Mouse (Mus musculus): ENCODE measurements at regions not wholly inside any gene's neighbourhood (a gene's known extent, or its start where the extent isn't known, plus 50 kb on each side); places are given as distances from the start of the nearest gene placed in this dataset.

DNA sequence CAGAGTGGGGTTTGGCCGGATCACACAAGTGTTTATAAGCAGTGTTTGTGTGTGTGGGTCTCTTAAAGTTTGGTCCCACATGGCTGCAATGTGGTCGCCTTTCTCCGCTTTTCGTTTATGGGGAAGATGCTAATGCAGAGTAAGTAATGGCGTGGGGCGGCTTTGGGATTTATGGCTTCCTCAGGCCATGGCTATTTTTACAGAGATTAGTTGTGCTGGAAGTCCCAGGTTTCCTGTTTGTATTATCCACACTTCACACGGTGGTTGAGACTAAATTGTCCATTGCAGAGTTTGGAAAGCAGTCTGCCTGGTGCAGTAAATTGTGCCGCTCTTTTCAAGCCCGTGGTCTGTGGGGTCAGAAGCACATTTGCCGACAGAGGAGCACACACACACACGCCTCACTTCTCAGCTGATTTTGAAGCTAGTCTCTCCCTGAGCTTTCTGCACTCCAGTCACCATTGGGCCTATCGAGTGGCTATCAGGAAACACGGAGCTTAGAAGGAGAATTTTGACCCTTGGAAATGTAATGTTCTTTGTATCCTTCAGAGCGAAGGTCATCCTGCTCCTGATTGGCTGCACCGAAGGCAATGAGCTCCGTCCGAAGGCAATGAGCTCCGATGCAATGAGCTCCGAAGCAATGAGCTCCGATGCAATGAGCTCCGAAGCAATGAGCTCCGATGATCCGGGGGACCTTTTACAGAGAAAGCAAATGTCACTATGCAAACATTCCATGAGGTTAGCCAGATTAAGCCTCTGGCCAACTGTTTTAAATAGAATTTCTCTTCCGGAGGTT lies 142.9 kb upstream of the Dkk2 start:
- TF ChIP-seq POLR2A (IDR thresholded peaks at IDR 0.05; ENCODE audit: control insufficient read depth, low read depth, low read length) (no peak), CTCF (IDR thresholded peaks at IDR 0.05; ENCODE audit: control insufficient read depth, insufficient read depth, insufficient replicate concordance, low read depth, low read length) (no peak)
- Histone ChIP-seq H3K4me1 (ENCODE audit: control insufficient read depth, insufficient read depth, low read length) (peaks cover 2% of the 10 kb centered on the region; the same call in 1 of the 2 replicates), H3K36me3 (ENCODE audit: control insufficient read depth, insufficient read depth, low read length) (no peaks in the 10 kb centered on the region), H3K27ac (ENCODE audit: control insufficient read depth, insufficient read depth, low read depth, low read length) (no peak overlapping the region), H3K4me3 (ENCODE audit: control insufficient read depth, low read depth, low read length) (no peak overlapping the region), H3K27me3 (ENCODE audit: control insufficient read depth, insufficient read depth, low read length) (no peaks in the 10 kb centered on the region)

DNA sequence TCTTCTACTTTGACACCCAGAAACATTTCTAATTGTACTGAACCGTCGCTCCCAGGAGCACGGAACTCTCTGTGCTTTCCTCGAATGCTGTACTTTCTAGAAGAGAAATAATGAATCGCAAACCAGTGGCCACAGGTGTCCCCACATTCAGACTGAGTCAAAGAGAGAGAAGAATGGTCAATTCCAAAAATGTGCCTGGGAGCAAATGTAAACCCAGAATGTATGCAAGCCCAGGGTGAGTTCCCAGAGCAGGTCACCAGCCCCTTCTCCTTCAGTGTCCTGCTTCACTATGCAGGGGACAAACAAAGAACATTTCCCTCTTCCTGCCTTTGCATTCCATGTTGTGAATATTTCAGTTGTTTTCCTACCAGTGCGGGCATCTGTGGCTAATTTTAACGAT lies 141.7 kb upstream of the Dkk2 start:
- Histone ChIP-seq H3K4me3 (ENCODE audit: control insufficient read depth, low read depth, low read length) (no peak overlapping the region), H3K4me1 (ENCODE audit: control insufficient read depth, insufficient read depth, low read length) (peaks cover 2% of the 10 kb centered on the region; the same call in 1 of the 2 replicates), H3K36me3 (ENCODE audit: control insufficient read depth, insufficient read depth, low read length) (no peaks in the 10 kb centered on the region), H3K27ac (ENCODE audit: control insufficient read depth, insufficient read depth, low read depth, low read length) (no peak overlapping the region), H3K27me3 (ENCODE audit: control insufficient read depth, insufficient read depth, low read length) (no peaks in the 10 kb centered on the region)
- TF ChIP-seq CTCF (IDR thresholded peaks at IDR 0.05; ENCODE audit: control insufficient read depth, insufficient read depth, insufficient replicate concordance, low read depth, low read length) (no peak), POLR2A (IDR thresholded peaks at IDR 0.05; ENCODE audit: control insufficient read depth, low read depth, low read length) (no peak)

DNA sequence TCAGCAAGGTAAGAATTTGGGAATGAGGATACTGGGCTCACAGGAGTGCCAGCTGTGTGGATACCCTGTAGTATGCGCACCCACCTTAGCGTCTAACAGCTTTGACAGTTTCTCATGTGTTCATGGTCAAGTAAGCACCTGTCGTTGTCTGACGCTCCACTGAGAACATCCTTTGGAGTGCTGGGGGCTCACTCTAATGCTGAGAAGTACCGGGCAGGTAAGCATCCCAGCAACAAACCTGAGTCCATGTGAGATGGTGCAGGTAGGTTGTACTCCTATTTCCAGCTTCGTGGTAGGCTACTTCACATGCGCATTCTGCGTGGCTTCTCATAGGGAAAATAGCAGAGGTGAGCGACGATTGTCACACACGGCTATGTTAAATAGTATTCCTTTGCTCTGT lies 129.3 kb upstream of the Dkk2 start:
- H3K4me1 ChIP-seq (ENCODE audit: control insufficient read depth, insufficient read depth, low read length), result no peaks in the 10 kb centered on the region
- no peak overlapping the region for H3K27ac ChIP-seq (ENCODE audit: control insufficient read depth, insufficient read depth, low read depth, low read length)
- no peaks in the 10 kb centered on the region for H3K27me3 ChIP-seq (ENCODE audit: control insufficient read depth, insufficient read depth, low read length)
- no peak overlapping the region for H3K4me3 ChIP-seq (ENCODE audit: control insufficient read depth, low read depth, low read length)
- no peaks in the 10 kb centered on the region for H3K36me3 ChIP-seq (ENCODE audit: control insufficient read depth, insufficient read depth, low read length)
- TF ChIP-seq POLR2A (IDR thresholded peaks at IDR 0.05; ENCODE audit: control insufficient read depth, low read depth, low read length) (no peak), CTCF (IDR thresholded peaks at IDR 0.05; ENCODE audit: control insufficient read depth, insufficient read depth, insufficient replicate concordance, low read depth, low read length) (no peak)

DNA sequence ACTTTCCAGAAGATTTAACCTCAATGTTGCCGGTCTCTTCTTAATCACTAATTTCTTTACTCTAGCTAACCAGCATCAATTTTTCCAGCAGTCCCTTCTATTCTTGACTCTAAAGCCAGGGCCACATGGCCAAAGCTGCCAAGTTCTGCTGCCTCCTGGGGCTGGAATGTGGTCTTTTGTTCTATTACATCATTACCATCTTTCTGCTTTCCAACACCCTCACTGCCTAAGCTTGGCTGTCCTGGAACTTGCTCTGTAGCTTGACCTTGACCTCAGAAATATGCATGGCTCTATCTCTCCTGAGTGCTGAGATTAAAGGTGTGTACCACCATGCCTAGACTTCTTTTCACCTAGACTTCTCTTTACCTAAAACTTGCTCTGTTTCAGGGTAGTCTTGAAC lies 124.5 kb upstream of the Dkk2 start:
- Histone ChIP-seq H3K27me3 (ENCODE audit: control insufficient read depth, insufficient read depth, low read length) (no peaks in the 10 kb centered on the region), H3K4me3 (ENCODE audit: control insufficient read depth, low read depth, low read length) (no peak overlapping the region), H3K27ac (ENCODE audit: control insufficient read depth, insufficient read depth, low read depth, low read length) (no peak overlapping the region), H3K36me3 (ENCODE audit: control insufficient read depth, insufficient read depth, low read length) (no peaks in the 10 kb centered on the region), H3K4me1 (ENCODE audit: control insufficient read depth, insufficient read depth, low read length) (no peaks in the 10 kb centered on the region; the same call in 1 of the 2 replicates)
- TF ChIP-seq POLR2A (IDR thresholded peaks at IDR 0.05; ENCODE audit: control insufficient read depth, low read depth, low read length), result no peak
- TF ChIP-seq CTCF (IDR thresholded peaks at IDR 0.05; ENCODE audit: control insufficient read depth, insufficient read depth, insufficient replicate concordance, low read depth, low read length), result no peak

DNA sequence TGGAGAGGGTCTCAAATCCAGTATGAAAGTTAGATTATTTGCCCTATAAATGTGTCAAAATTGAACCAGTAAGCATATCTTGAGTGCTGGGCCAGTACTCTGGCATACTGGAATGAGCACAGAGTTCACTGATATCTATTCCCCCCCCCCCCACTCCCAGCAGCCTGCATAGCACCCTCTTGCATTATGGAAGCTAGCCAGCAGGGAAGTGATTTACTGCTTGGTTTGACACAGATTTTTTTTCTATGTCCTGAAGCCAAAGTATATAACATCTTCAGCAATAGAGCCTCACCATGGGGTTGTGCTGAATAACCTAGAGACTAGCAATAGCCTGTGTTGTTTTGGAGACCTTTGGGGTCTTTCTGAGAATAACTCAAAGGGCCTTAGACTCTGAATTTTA lies 123.5 kb upstream of the Dkk2 start:
- Histone ChIP-seq H3K27me3 (ENCODE audit: control insufficient read depth, insufficient read depth, low read length) (no peaks in the 10 kb centered on the region), H3K27ac (ENCODE audit: control insufficient read depth, insufficient read depth, low read depth, low read length) (no peak overlapping the region), H3K4me3 (ENCODE audit: control insufficient read depth, low read depth, low read length) (no peak overlapping the region), H3K4me1 (ENCODE audit: control insufficient read depth, insufficient read depth, low read length) (no peaks in the 10 kb centered on the region; the same call in 1 of the 2 replicates), H3K36me3 (ENCODE audit: control insufficient read depth, insufficient read depth, low read length) (no peaks in the 10 kb centered on the region)
- TF ChIP-seq CTCF (IDR thresholded peaks at IDR 0.05; ENCODE audit: control insufficient read depth, insufficient read depth, insufficient replicate concordance, low read depth, low read length), result no peak
- no peak for TF ChIP-seq POLR2A (IDR thresholded peaks at IDR 0.05; ENCODE audit: control insufficient read depth, low read depth, low read length)

DNA sequence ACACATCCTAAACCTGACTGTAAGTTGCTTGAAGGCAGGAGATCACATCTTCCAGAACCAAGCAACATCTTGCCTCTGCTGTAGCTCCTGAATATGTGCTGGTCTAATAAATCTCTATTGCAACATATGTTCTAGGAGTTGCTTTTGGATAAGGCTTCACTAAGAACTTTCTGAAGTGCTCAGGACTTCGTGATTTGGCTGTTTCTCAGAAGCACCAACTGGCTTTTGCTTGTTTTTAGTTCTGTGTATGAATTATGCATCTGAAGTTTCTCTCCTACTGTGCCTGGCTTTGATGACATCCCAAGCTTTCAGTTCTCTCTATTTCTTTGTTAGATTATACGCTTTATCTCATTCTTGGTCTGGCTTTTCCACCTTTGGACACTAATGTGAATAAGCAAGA lies 122.2 kb upstream of the Dkk2 start:
- Histone ChIP-seq H3K27ac (ENCODE audit: control insufficient read depth, insufficient read depth, low read depth, low read length) (no peak overlapping the region), H3K4me3 (ENCODE audit: control insufficient read depth, low read depth, low read length) (no peak overlapping the region), H3K36me3 (ENCODE audit: control insufficient read depth, insufficient read depth, low read length) (no peaks in the 10 kb centered on the region), H3K4me1 (ENCODE audit: control insufficient read depth, insufficient read depth, low read length) (no peaks in the 10 kb centered on the region; the same call in 1 of the 2 replicates), H3K27me3 (ENCODE audit: control insufficient read depth, insufficient read depth, low read length) (no peaks in the 10 kb centered on the region)
- no peak for TF ChIP-seq POLR2A (IDR thresholded peaks at IDR 0.05; ENCODE audit: control insufficient read depth, low read depth, low read length)
- no peak for TF ChIP-seq CTCF (IDR thresholded peaks at IDR 0.05; ENCODE audit: control insufficient read depth, insufficient read depth, insufficient replicate concordance, low read depth, low read length)

DNA sequence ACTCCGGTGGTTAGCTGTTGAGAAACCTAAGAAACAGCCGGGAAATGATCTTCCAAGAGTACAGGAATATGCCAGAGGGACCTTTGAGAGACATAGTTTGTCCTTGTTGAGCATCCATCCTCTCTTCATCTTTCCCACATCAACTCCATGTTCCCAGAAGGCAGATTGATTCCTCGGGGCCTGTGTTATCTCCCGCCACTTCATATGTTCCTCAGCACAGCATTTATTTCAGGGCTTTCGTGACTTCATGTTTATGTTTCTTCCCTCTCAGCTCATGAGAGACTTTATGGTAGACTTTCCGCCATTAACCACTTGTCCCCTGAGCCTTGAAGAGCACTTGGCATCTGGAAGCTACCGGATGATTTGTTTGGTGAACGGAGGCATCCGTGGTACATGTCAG lies 120.1 kb upstream of the Dkk2 start:
- no peaks in the 10 kb centered on the region; the same call in 1 of the 2 replicates for H3K4me1 ChIP-seq (ENCODE audit: control insufficient read depth, insufficient read depth, low read length)
- no peak overlapping the region for H3K27ac ChIP-seq (ENCODE audit: control insufficient read depth, insufficient read depth, low read depth, low read length)
- H3K4me3 ChIP-seq (ENCODE audit: control insufficient read depth, low read depth, low read length), result peak overlapping the region; percentile 38
- TF ChIP-seq CTCF (IDR thresholded peaks at IDR 0.05; ENCODE audit: control insufficient read depth, insufficient read depth, insufficient replicate concordance, low read depth, low read length) (no peak), POLR2A (IDR thresholded peaks at IDR 0.05; ENCODE audit: control insufficient read depth, low read depth, low read length) (no peak)
- no peaks in the 10 kb centered on the region for H3K27me3 ChIP-seq (ENCODE audit: control insufficient read depth, insufficient read depth, low read length)
- no peaks in the 10 kb centered on the region for H3K36me3 ChIP-seq (ENCODE audit: control insufficient read depth, insufficient read depth, low read length)
